Mouse (Mus musculus) neural tube, embryonic 15.5 days (tissue): Measurements from ENCODE around the gene Cd244a. TPM values are rescaled to one million over a fixed set of nuclear protein-coding genes. Genes with fewer than 3 reads are reported as not detected.

Experiments used
- ATAC-seq: fragments of 200-750 bp; cut with Nextera tagmentation; 2 replicates; pipeline ENCODE4 v1.8.0; 2017; ENCODE audit warnings: mild to moderate bottlenecking, moderate TSS enrichment, moderate library complexity; ENCODE audit not compliant: low FRiP score
- H3K27ac ChIP-seq: fragments of 300-500 bp; sonication (generic); replicated peaks from 2 replicates; pipeline ENCODE4 v1.5.1; 2015; ENCODE audit warnings: mild to moderate bottlenecking, inconsistent platforms
- H3K27me3 ChIP-seq: fragments of 300-500 bp; sonication (generic); replicated peaks from 2 replicates; pipeline ENCODE4 v1.6.1; 2015; ENCODE audit warnings: inconsistent platforms
- H3K36me3 ChIP-seq: fragments of 300-500 bp; sonication (generic); 2 replicates; pipeline ENCODE4 v1.6.1; 2015; ENCODE audit warnings: inconsistent platforms
- H3K4me1 ChIP-seq: fragments of 300-500 bp; sonication (generic); 2 replicates; pipeline ENCODE4 v1.6.1; 2015; ENCODE audit warnings: inconsistent platforms
- H3K4me2 ChIP-seq: fragments of 300-500 bp; sonication (generic); 2 replicates; pipeline ENCODE4 v1.6.1; 2015; ENCODE audit warnings: inconsistent platforms, mild to moderate bottlenecking, moderate library complexity
- H3K4me3 ChIP-seq: fragments of 300-500 bp; sonication (generic); replicated peaks from 2 replicates; pipeline ENCODE4 v1.5.1; 2015; ENCODE audit warnings: mild to moderate bottlenecking, inconsistent platforms
- H3K9ac ChIP-seq: fragments of 300-500 bp; sonication (generic); replicated peaks from 2 replicates; pipeline ENCODE4 v1.6.1; 2015; ENCODE audit warnings: mild to moderate bottlenecking, inconsistent platforms
- H3K9me3 ChIP-seq: fragments of 300-500 bp; sonication (generic); replicated peaks from 2 replicates; pipeline ENCODE4 v1.6.1; 2016; ENCODE audit warnings: inconsistent platforms
- WGBS: fragments of 180-500 bp; shearing (Covaris S2); methylation state at CpG from one replicate; pipeline ENCODE4 v1.1.7; 2015; ENCODE audit warnings: mixed read lengths; 5-methylcytosine and 5-hydroxymethylcytosine counted together
- polyA plus RNA-seq: library from polyadenylated mRNA; unstranded; fragments of >200 nt; fragmentation: Nextera tagmentation; extraction: Ambion mirVana; gene quantifications from 2 replicates; pipeline ENCODE4 v1.2.1, GENCODE M21; 2015

Gene Cd244a
- polyA plus RNA-seq, 1 experiment from 2014 or later, result 0.09 TPM

DNA sequence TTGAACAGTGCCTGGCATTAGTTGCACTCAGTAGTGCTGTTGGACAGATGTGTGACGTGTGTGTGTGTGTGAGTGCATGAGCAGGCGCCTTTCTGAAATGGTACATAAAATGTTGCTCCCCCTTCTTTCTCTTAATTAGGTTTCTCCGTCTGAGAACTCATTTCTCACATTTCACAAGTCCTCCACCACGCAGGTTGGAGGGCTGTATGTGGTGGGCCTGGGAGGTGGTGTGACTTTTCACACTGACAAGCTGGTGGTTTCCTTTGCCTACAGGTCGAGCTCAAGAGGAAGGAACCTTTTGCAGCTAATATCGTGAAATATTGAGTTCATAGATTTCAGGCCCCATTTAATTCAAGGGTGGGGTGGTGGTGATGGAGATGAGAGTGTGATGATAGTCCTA, 70.2 kb downstream of the Cd244a start:
- no peak for ATAC-seq
- Histone ChIP-seq H3K27ac (no peak overlapping the region), H3K9me3 (no peaks in the 10 kb centered on the region), H3K4me1 (no peaks in the 10 kb centered on the region), H3K9ac (no peak overlapping the region), H3K27me3 (no peaks in the 10 kb centered on the region), H3K4me3 (no peak overlapping the region), H3K36me3 (no peaks in the 10 kb centered on the region), H3K4me2 (no peak overlapping the region)
- WGBS, result 80% methylated on average over 6 of the region's 6 CpGs

- H3K4me1 ChIP-seq, result no peaks in the 10 kb centered on the region
Measured at GRCm38 (mm10) chr1:171630041-171630440, 71.0 kb downstream of the Cd244a start.

GRCm38 (mm10) chr1:171630912-171631311, 71.9 kb downstream of the Cd244a start:
- 77% methylated on average over 4 of the region's 4 CpGs for WGBS
- Histone ChIP-seq H3K9me3 (no peaks in the 10 kb centered on the region), H3K36me3 (no peaks in the 10 kb centered on the region), H3K9ac (no peak overlapping the region), H3K4me1 (no peaks in the 10 kb centered on the region), H3K4me2 (no peak overlapping the region), H3K27me3 (no peaks in the 10 kb centered on the region), H3K4me3 (no peak overlapping the region), H3K27ac (no peak overlapping the region)
- no peak for ATAC-seq

More at GRCm38 (mm10) chr1:171630041-171630440, 71.0 kb downstream of the Cd244a start:
- Histone ChIP-seq H3K9me3 (no peaks in the 10 kb centered on the region), H3K9ac (no peak overlapping the region), H3K27ac (no peak overlapping the region), H3K36me3 (no peaks in the 10 kb centered on the region), H3K4me3 (no peak overlapping the region), H3K4me2 (no peak overlapping the region), H3K27me3 (no peaks in the 10 kb centered on the region)
- no peak for ATAC-seq
- WGBS, result 91% methylated on average over 7 of the region's 7 CpGs

DNA sequence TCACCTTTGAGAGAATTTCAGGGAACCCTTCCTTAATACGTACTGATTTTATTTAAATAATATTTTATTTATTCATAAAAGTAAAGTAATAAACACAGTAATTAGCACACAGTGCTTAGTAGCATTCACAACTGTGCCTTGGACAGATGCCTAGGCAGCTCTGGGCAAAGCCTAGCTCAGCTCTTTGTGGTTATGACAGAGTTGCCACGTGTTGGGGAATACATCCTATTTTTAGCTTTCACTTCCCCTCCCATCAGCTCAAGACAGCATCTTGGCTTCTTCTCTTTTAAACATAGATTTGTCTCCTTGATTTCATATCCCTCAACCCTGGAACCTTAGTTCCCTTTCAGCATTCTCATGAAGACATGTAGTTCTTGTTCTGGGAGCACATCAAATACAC, 72.5 kb downstream of the Cd244a start:
- Histone ChIP-seq H3K4me1 (no peaks in the 10 kb centered on the region), H3K4me2 (no peak overlapping the region), H3K27ac (no peak overlapping the region), H3K27me3 (no peaks in the 10 kb centered on the region), H3K36me3 (no peaks in the 10 kb centered on the region), H3K9ac (no peak overlapping the region), H3K9me3 (no peaks in the 10 kb centered on the region), H3K4me3 (no peak overlapping the region)
- WGBS, result 73% methylated on average over 2 of the region's 2 CpGs
- no peak for ATAC-seq

DNA sequence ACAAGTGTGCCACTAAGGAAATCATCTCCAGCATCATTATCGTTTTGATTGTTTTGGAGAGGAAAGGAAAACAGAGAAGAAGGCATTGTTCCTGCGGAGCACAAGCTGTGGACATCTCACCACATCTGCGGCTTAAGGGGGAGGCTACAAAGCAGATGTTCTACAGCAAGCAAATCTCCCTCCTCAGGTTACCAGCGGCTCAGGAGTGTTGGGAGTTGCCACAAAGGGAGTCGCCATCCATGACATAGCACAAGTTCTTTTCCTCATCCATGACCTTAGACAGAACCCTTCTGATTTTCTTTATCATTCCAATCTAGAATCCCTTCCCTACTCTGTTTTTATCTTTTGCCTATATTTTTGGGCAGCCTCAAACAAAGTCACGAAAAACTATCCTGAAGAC, 76.7 kb downstream of the Cd244a start:
- Histone ChIP-seq H3K27me3 (no peaks in the 10 kb centered on the region), H3K9me3 (no peaks in the 10 kb centered on the region), H3K4me3 (no peak overlapping the region), H3K4me1 (no peaks in the 10 kb centered on the region), H3K9ac (no peak overlapping the region), H3K4me2 (no peak overlapping the region), H3K27ac (no peak overlapping the region), H3K36me3 (no peaks in the 10 kb centered on the region)
- 80% methylated on average over 6 of the region's 6 CpGs for WGBS
- ATAC-seq, result no peak

DNA sequence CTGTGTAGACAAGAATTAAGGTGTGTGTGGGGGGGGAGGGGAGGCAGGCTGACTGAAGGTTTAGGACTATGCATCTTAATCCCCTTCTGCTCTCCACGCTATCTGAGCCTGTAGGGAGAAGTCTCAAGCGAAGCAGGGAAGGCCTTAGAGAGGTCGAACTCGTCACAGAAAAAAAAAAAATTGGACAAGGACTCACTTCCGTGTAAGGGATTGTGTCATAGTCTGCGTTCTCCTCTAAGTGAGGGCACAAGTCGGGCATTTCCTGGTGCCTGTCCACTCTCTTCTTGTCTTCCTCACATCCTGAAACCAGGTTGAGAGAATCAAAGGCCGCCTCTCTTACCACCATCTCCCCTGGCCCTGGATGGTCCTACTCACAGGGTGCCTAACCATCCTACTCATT, 78.1 kb downstream of the Cd244a start:
- no peak overlapping the region for H3K4me3 ChIP-seq
- no peak for ATAC-seq
- WGBS, result 92% methylated on average over 8 of the region's 8 CpGs

DNA sequence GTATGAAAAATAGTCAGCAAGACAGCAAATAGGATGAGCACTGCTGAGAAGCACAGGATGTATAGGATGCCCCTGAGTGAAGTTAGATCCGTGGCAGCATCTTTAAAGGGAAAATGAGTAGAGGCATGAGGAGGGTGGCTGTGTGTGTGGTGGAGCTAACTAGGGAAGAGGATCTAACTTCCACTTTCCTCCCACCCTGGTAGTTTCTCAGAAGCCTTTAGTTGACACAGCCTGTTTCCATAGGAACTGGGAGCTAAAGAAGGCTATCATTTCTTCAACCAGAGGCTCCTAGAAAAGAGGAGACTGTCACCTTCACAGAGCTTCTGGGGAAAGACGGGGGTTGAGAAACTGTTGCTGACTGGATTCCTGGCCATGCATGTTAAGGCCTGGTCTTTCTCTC, 79.7 kb downstream of the Cd244a start:
- Histone ChIP-seq H3K27me3 (no peaks in the 10 kb centered on the region), H3K27ac (no peak overlapping the region), H3K4me3 (no peak overlapping the region), H3K36me3 (no peaks in the 10 kb centered on the region), H3K9me3 (no peaks in the 10 kb centered on the region), H3K9ac (no peak overlapping the region), H3K4me2 (no peak overlapping the region), H3K4me1 (no peaks in the 10 kb centered on the region)
- no peak for ATAC-seq
- WGBS, result 66% methylated on average over 2 of the region's 2 CpGs

More for the DNA sequence above, 78.1 kb downstream of the Cd244a start:
- H3K27ac ChIP-seq, result no peak overlapping the region
- H3K9ac ChIP-seq, result no peak overlapping the region
- H3K36me3 ChIP-seq, result no peaks in the 10 kb centered on the region
- no peaks in the 10 kb centered on the region for H3K9me3 ChIP-seq
- no peak overlapping the region for H3K4me2 ChIP-seq
- H3K27me3 ChIP-seq, result no peaks in the 10 kb centered on the region
- no peaks in the 10 kb centered on the region for H3K4me1 ChIP-seq

DNA sequence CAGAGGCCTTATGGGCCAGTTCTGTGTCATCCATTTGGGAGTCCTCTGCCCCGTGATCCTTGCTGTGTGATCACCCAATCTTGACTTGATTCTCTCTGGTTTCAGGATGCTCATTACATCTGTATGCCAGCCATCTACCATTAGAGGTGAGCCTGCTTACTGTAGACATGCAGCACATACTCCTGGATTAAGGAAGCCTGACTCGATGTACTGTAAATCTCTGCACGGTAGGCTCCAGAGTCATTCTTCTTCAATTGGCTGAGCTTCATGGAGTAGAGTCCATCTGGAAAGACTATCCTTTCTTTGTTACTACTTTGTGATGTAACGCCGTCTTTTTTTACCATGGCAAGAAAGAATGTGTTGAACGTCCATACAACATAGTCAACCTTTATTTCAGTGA, 81.8 kb downstream of the Cd244a start:
- ATAC-seq, result no peak
- Histone ChIP-seq H3K27ac (no peak overlapping the region), H3K4me3 (no peak overlapping the region), H3K36me3 (no peaks in the 10 kb centered on the region), H3K4me1 (no peaks in the 10 kb centered on the region), H3K4me2 (no peak overlapping the region), H3K9ac (no peak overlapping the region), H3K9me3 (no peaks in the 10 kb centered on the region), H3K27me3 (no peaks in the 10 kb centered on the region)
- 95% methylated on average over 6 of the region's 6 CpGs for WGBS

- H3K27me3 ChIP-seq, result no peaks in the 10 kb centered on the region
- H3K9ac ChIP-seq, result no peak overlapping the region
- H3K4me2 ChIP-seq, result no peak overlapping the region
- H3K4me1 ChIP-seq, result no peaks in the 10 kb centered on the region
- no peak for ATAC-seq
- no peaks in the 10 kb centered on the region for H3K36me3 ChIP-seq
- no peaks in the 10 kb centered on the region for H3K9me3 ChIP-seq
- 91% methylated on average over 7 of the region's 7 CpGs for WGBS
- no peak overlapping the region for H3K27ac ChIP-seq
- no peak overlapping the region for H3K4me3 ChIP-seq
Measured at GRCm38 (mm10) chr1:171643612-171644011, 84.6 kb downstream of the Cd244a start.

DNA sequence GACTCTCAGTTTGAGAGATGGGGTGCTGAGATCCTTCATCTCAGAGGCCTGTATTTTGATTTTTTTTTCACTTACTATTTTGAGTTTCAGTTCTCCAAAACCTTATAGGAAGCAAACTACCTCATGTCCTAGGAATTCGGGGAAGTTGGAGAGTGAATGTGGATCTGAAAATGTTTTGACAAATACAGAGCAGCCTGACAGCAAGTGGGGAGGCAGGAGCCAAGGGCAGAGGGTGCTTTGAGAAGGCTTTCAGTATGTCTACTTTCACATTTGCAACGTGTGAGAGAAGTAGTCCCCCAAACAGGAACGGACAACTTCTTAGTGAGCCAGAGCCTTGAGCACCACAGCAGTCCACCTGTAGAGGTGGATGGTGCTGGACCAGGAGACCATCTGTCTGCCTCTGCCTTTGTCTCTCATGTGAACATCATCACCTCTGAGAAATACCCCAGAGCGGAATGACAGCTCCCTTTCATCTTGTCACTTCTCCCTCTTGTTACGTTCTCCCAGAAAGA, 87.5 kb downstream of the Cd244a start:
- no peaks in the 10 kb centered on the region for H3K4me1 ChIP-seq
- H3K4me3 ChIP-seq, result no peak overlapping the region
- H3K27ac ChIP-seq, result no peak overlapping the region
- H3K9me3 ChIP-seq, result no peaks in the 10 kb centered on the region
- no peak for ATAC-seq
- H3K9ac ChIP-seq, result no peak overlapping the region
- H3K27me3 ChIP-seq, result no peaks in the 10 kb centered on the region
- WGBS, result 79% methylated on average over 5 of the region's 5 CpGs
- H3K4me2 ChIP-seq, result no peak overlapping the region
- H3K36me3 ChIP-seq, result no peaks in the 10 kb centered on the region

DNA sequence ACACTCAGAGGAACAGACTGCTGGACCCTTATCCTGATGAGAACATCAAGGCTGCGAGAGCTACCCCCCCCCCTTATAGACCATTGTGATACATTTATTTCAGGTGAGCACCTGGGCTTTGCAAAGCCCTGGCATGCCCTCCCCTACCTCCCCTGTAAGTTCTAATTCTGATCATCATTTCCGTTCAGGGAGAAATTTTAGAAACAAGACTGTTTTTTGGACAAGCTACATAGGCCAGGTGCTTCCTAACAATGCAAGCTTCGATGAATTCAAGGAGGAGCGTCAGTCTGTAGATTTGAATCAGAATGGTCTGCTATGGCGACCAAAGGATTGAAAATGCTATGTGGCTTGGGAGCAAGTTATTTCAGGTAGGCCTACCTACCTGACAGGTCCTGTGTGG, 88.7 kb downstream of the Cd244a start:
- no peaks in the 10 kb centered on the region for H3K27me3 ChIP-seq
- H3K9me3 ChIP-seq, result no peaks in the 10 kb centered on the region
- ATAC-seq, result no peak
- H3K27ac ChIP-seq, result no peak overlapping the region
- WGBS, result 90% methylated on average over 5 of the region's 5 CpGs
- H3K4me2 ChIP-seq, result no peak overlapping the region
- no peak overlapping the region for H3K9ac ChIP-seq
- no peak overlapping the region for H3K4me3 ChIP-seq
- H3K36me3 ChIP-seq, result no peaks in the 10 kb centered on the region
- H3K4me1 ChIP-seq, result no peaks in the 10 kb centered on the region

DNA sequence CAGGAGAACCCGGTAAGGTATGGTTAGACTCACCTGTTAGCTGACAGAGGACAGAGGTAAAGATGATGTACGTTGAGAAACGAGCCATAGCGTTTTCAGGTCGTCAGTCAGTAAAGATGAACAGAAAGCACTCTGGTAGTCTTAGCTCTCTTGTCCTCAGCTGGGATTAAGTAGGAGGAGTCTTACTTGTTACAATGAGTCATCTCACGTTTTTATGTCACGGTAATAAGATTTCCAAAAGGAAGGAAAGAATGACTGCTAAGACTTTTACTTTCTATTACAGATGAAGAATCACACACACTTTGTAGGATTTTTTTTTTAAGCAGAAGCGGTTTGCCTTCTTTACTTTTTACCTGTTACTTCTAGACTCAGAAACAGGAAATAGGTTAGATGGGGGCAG, 89.8 kb downstream of the Cd244a start:
- WGBS, result 84% methylated on average over 8 of the region's 8 CpGs
- ATAC-seq, result no peak
- no peak overlapping the region for H3K4me3 ChIP-seq
- H3K9ac ChIP-seq, result no peak overlapping the region
- H3K27me3 ChIP-seq, result no peaks in the 10 kb centered on the region
- no peaks in the 10 kb centered on the region for H3K4me1 ChIP-seq
- no peak overlapping the region for H3K27ac ChIP-seq
- H3K4me2 ChIP-seq, result no peak overlapping the region
- no peaks in the 10 kb centered on the region for H3K9me3 ChIP-seq
- no peaks in the 10 kb centered on the region for H3K36me3 ChIP-seq

DNA sequence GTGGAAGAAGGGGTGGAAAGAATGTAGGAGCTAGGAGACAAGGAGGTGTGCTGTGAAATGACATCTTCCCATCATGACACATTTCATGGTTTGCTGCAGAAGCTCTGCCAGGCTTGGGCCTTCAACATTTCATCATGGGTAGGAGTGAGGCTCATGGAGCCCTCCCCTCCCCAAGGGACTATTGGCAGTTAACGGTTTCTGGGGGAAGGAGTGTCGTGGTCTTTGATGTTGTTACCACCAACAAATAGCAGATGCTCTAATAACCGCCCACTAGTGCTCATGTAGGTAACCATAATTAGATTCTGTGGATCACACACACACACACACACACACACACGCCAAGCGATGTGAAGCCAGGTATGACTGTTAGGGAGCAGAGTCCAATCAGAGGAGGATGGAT, 93.7 kb downstream of the Cd244a start, which contains the start of gene Slamf7:
Gene Slamf7 (minus strand): TSS at position 302 of the 400 bp plus-strand sequence.
- Histone ChIP-seq H3K27ac (no peak within 1 kb of the TSS), H3K4me1 (no peaks in the 10 kb centered on the region), H3K9ac (no peak within 1 kb of the TSS), H3K4me3 (no peak within 1 kb of the TSS), H3K9me3 (no peaks in the 10 kb centered on the region), H3K27me3 (no peaks in the 10 kb centered on the region), H3K4me2 (no peak within 1 kb of the TSS), H3K36me3 (no peaks in the 10 kb centered on the region)
- 93% methylated on average over 5 of the region's 5 CpGs for WGBS
- ATAC-seq, result no peak
